Mouse (Mus musculus): Measurements from ENCODE around the gene Abhd17c. TPM values are rescaled to one million over a fixed set of nuclear protein-coding genes. Genes with fewer than 3 reads are reported as not detected.
"Not testable (repeated sequence)": the region's sequence is repeated elsewhere in the genome, so short reads cannot be mapped to it uniquely, and the experiment has no call there.

Gene Abhd17c
- polyA plus RNA-seq, 1 experiment, result 57.3 TPM

DNA sequence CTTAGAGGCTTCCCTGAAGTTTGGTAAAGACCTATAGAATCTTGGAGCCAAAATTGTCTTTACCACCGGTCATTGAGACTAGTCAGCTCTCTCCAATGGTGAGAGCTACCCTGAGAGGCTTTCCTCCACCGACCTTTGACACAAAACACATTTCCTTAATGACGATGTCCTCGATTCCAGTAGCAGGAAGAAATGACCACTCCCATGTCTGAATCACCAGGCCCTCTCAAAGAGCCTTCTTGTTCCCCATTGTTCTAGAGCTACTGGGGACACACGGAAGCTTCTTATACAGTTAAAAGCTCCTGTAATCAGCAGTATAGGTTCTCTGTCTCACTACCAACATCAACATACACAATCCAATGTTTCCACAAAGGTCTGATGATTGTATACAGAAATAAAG lies 36.5 kb upstream of the Abhd17c start:
- peaks cover 6% of the 10 kb centered on the region for H3K9me3 ChIP-seq (replicated peaks; ENCODE audit: control insufficient read depth, insufficient read depth, low read length, poor library complexity, severe bottlenecking)
- H3K9ac ChIP-seq (ENCODE audit: low read depth, poor library complexity, severe bottlenecking), result no peak overlapping the region
- no peaks in the 10 kb centered on the region for H3K4me1 ChIP-seq (ENCODE audit: control insufficient read depth, insufficient read depth, low read length)
- no peak for TF ChIP-seq POLR2A (IDR thresholded peaks at IDR 0.05; ENCODE audit: insufficient read depth, low read length)
- TF ChIP-seq EP300 (IDR thresholded peaks at IDR 0.05; ENCODE audit: insufficient read depth, low read depth, low read length), result no peak
- TF ChIP-seq CTCF (IDR thresholded peaks at IDR 0.05; ENCODE audit: low read depth, low read length), result no peak
- H3K4me3 ChIP-seq (ENCODE audit: low read depth, low read length), result no peak overlapping the region
- no peaks in the 10 kb centered on the region for H3K27me3 ChIP-seq (ENCODE audit: control insufficient read depth, insufficient read depth, low read length, poor library complexity, severe bottlenecking)
- H3K27ac ChIP-seq (ENCODE audit: insufficient read depth, low read length), result no peak overlapping the region
- H3K36me3 ChIP-seq (ENCODE audit: control insufficient read depth, insufficient read depth, low read length, poor library complexity, severe bottlenecking), result no peaks in the 10 kb centered on the region

DNA sequence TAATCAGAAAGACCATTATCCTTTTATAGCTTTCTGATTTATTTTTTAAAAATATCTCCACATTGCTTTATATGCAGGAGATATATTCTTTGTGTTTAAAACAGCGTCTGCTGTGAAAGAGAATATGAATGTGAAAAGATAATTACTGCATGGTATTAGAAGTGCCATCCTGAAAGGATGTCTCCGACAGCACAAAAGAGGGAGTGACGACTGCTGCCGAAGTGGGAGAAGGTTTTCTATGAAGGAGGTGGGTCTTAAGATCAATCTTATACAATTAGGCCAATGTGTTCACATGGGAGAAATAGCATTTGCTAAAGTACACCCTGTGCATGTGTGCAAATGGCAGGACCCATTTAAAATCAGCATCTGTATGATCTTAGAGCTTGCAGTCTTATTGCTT lies 33.5 kb upstream of the Abhd17c start:
- H3K27me3 ChIP-seq (ENCODE audit: control insufficient read depth, insufficient read depth, low read length, poor library complexity, severe bottlenecking), result no peaks in the 10 kb centered on the region
- H3K9me3 ChIP-seq (replicated peaks; ENCODE audit: control insufficient read depth, insufficient read depth, low read length, poor library complexity, severe bottlenecking), result no peaks in the 10 kb centered on the region; the same call in 1 of the 2 replicates
- H3K27ac ChIP-seq (ENCODE audit: insufficient read depth, low read length), result no peak overlapping the region
- no peaks in the 10 kb centered on the region for H3K4me1 ChIP-seq (ENCODE audit: control insufficient read depth, insufficient read depth, low read length)
- no peak overlapping the region for H3K4me3 ChIP-seq (ENCODE audit: low read depth, low read length)
- H3K9ac ChIP-seq (ENCODE audit: low read depth, poor library complexity, severe bottlenecking), result no peak overlapping the region
- TF ChIP-seq CTCF (IDR thresholded peaks at IDR 0.05; ENCODE audit: low read depth, low read length) (no peak), EP300 (IDR thresholded peaks at IDR 0.05; ENCODE audit: insufficient read depth, low read depth, low read length) (no peak), POLR2A (IDR thresholded peaks at IDR 0.05; ENCODE audit: insufficient read depth, low read length) (no peak)
- no peaks in the 10 kb centered on the region for H3K36me3 ChIP-seq (ENCODE audit: control insufficient read depth, insufficient read depth, low read length, poor library complexity, severe bottlenecking)

DNA sequence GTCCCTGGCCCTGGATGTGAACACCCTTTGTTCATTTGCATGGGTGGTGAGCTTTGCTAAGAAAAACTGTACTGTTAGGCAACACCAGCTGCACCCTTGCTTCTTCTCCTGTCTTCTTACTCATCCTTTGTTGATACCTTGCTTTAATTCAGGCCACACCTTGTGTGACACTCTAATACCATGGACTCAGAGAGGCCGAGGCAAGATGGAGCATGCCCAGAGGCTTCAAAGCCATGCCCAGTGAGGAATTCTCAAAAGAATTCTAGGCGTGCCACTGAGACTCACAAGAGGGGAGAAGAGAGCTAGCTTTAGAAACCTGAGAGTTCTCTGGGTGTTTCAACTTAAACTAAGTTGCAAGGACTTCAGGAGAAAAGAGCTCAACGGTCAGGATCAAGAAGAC lies 33.0 kb upstream of the Abhd17c start:
- no peaks in the 10 kb centered on the region; the same call in 1 of the 2 replicates for H3K9me3 ChIP-seq (replicated peaks; ENCODE audit: control insufficient read depth, insufficient read depth, low read length, poor library complexity, severe bottlenecking)
- H3K36me3 ChIP-seq (ENCODE audit: control insufficient read depth, insufficient read depth, low read length, poor library complexity, severe bottlenecking), result no peaks in the 10 kb centered on the region
- no peaks in the 10 kb centered on the region for H3K27me3 ChIP-seq (ENCODE audit: control insufficient read depth, insufficient read depth, low read length, poor library complexity, severe bottlenecking)
- H3K4me3 ChIP-seq (ENCODE audit: low read depth, low read length), result no peak overlapping the region
- no peak overlapping the region for H3K9ac ChIP-seq (ENCODE audit: low read depth, poor library complexity, severe bottlenecking)
- no peaks in the 10 kb centered on the region for H3K4me1 ChIP-seq (ENCODE audit: control insufficient read depth, insufficient read depth, low read length)
- no peak overlapping the region for H3K27ac ChIP-seq (ENCODE audit: insufficient read depth, low read length)
- no peak for TF ChIP-seq EP300 (IDR thresholded peaks at IDR 0.05; ENCODE audit: insufficient read depth, low read depth, low read length)
- no peak for TF ChIP-seq CTCF (IDR thresholded peaks at IDR 0.05; ENCODE audit: low read depth, low read length)
- no peak for TF ChIP-seq POLR2A (IDR thresholded peaks at IDR 0.05; ENCODE audit: insufficient read depth, low read length)

DNA sequence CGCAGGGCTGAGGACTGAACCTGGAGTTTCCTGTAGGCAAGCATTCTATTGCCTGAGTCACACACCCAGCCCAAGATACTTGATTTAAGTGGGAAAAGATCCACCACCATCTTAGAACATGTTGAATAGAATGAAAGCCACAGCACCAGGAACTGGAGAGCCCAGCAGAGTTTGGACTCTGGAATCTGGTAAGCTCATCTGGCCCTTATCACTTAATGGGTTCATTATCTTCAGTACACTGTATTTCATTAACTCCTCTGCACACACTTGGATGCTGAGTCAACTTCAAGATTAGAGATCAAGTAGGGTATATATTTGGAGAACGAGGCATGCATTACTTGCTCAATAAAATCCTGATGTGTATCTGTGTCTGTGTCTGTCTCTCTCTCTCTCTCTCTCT lies 27.1 kb upstream of the Abhd17c start:
- H3K27me3 ChIP-seq (ENCODE audit: control insufficient read depth, insufficient read depth, low read length, poor library complexity, severe bottlenecking); H3K4me1 ChIP-seq (ENCODE audit: control insufficient read depth, insufficient read depth, low read length); H3K9me3 ChIP-seq (replicated peaks; ENCODE audit: control insufficient read depth, insufficient read depth, low read length, poor library complexity, severe bottlenecking); H3K4me3 ChIP-seq (ENCODE audit: low read depth, low read length); H3K9ac ChIP-seq (ENCODE audit: low read depth, poor library complexity, severe bottlenecking); H3K36me3 ChIP-seq (ENCODE audit: control insufficient read depth, insufficient read depth, low read length, poor library complexity, severe bottlenecking); H3K27ac ChIP-seq (ENCODE audit: insufficient read depth, low read length): not testable (repeated sequence)

- no peak overlapping the region for H3K27ac ChIP-seq (ENCODE audit: insufficient read depth, low read length)
- H3K4me1 ChIP-seq (ENCODE audit: control insufficient read depth, insufficient read depth, low read length), result no peaks in the 10 kb centered on the region
- no peak overlapping the region for H3K4me3 ChIP-seq (ENCODE audit: low read depth, low read length)
- no peaks in the 10 kb centered on the region for H3K36me3 ChIP-seq (ENCODE audit: control insufficient read depth, insufficient read depth, low read length, poor library complexity, severe bottlenecking)
- H3K9me3 ChIP-seq (replicated peaks; ENCODE audit: control insufficient read depth, insufficient read depth, low read length, poor library complexity, severe bottlenecking), result no peaks in the 10 kb centered on the region
- H3K27me3 ChIP-seq (ENCODE audit: control insufficient read depth, insufficient read depth, low read length, poor library complexity, severe bottlenecking), result no peaks in the 10 kb centered on the region
- TF ChIP-seq EP300 (IDR thresholded peaks at IDR 0.05; ENCODE audit: insufficient read depth, low read depth, low read length) (no peak), POLR2A (IDR thresholded peaks at IDR 0.05; ENCODE audit: insufficient read depth, low read length) (no peak), CTCF (IDR thresholded peaks at IDR 0.05; ENCODE audit: low read depth, low read length) (no peak)
- no peak overlapping the region for H3K9ac ChIP-seq (ENCODE audit: low read depth, poor library complexity, severe bottlenecking)
Measured at GRCm38 (mm10) chr7:84174655-84175448, 23.2 kb upstream of the Abhd17c start.

GRCm38 (mm10) chr7:84173394-84173793 lies 21.7 kb upstream of the Abhd17c start:
- Histone ChIP-seq H3K27me3 (ENCODE audit: control insufficient read depth, insufficient read depth, low read length, poor library complexity, severe bottlenecking) (no peaks in the 10 kb centered on the region), H3K36me3 (ENCODE audit: control insufficient read depth, insufficient read depth, low read length, poor library complexity, severe bottlenecking) (no peaks in the 10 kb centered on the region), H3K27ac (ENCODE audit: insufficient read depth, low read length) (no peak overlapping the region), H3K9ac (ENCODE audit: low read depth, poor library complexity, severe bottlenecking) (no peak overlapping the region), H3K4me1 (ENCODE audit: control insufficient read depth, insufficient read depth, low read length) (no peaks in the 10 kb centered on the region), H3K9me3 (replicated peaks; ENCODE audit: control insufficient read depth, insufficient read depth, low read length, poor library complexity, severe bottlenecking) (no peaks in the 10 kb centered on the region), H3K4me3 (ENCODE audit: low read depth, low read length) (no peak overlapping the region)
- no peak for TF ChIP-seq POLR2A (IDR thresholded peaks at IDR 0.05; ENCODE audit: insufficient read depth, low read length)
- TF ChIP-seq EP300 (IDR thresholded peaks at IDR 0.05; ENCODE audit: insufficient read depth, low read depth, low read length), result no peak

Measured in ES-Bruce4 (cell line).